Mouse (Mus musculus): ENCODE results near the gene Defa22. TPM values are rescaled to one million over a fixed set of nuclear protein-coding genes. Genes with fewer than 3 reads are reported as not detected.

Defa22 gene
- not detected for polyA plus RNA-seq (2017; shearing (Covaris generic))

GRCm38 (mm10) chr8:21161977-21162376 lies at the start of gene Defa22:
TSS of gene Defa22 (plus strand) at chr8:21162277.

GRCm38 (mm10) chr8:21134342-21134741 lies 27.7 kb upstream of the Defa22 start, which contains the start of gene Defa30:
TSS of gene Defa30 (plus strand) at chr8:21134642.

GRCm38 (mm10) chr8:21191314-21191713 lies 29.2 kb downstream of the Defa22 start, which contains the start of gene Defa31:
TSS of gene Defa31 (plus strand) at chr8:21191614.

DNA sequence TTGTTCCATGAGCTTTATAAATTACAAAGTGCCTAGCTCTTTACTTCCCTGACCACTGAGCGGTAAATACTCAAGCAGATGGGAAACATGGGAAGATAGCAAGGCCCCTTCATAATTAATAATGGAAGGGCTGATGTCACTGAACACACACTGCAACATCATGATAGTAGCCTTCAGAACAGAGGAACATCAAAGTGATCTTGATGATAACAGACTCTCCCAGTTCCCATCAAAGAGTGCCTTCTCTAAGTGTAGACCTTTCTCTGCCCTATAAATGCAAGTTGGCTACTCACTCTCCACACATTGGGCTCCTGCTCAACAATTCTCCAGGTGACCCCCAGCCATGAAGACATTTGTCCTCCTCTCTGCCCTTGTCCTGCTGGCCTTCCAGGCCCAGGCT lies 39.2 kb downstream of the Defa22 start, which contains the start of gene Gm15293:
Gene Gm15293 (plus strand): TSS at position 301 of the 400 bp plus-strand sequence.

Other genes starting within 250 kb of the Defa22 start
- not detected for gene Gm6040, start 240.2 kb upstream of the Defa22 start, polyA plus RNA-seq (2017; shearing (Covaris generic))
- not detected for gene AY761185, start 217.6 kb upstream of the Defa22 start, polyA plus RNA-seq (2017; shearing (Covaris generic))
- gene Defa21, start 136.7 kb upstream of the Defa22 start, polyA plus RNA-seq (2017; shearing (Covaris generic)): not detected
- gene Defa23, start 107.2 kb upstream of the Defa22 start, polyA plus RNA-seq (2017; shearing (Covaris generic)): not detected
- gene Defa35, start 97.2 kb upstream of the Defa22 start, polyA plus RNA-seq (2017; shearing (Covaris generic)): not detected
- not detected for gene Defa25, start 77.8 kb upstream of the Defa22 start, polyA plus RNA-seq (2017; shearing (Covaris generic))
- not detected for gene Gm14851, start 66.2 kb upstream of the Defa22 start, polyA plus RNA-seq (2017; shearing (Covaris generic))
- gene Defa30, start 27.6 kb upstream of the Defa22 start, polyA plus RNA-seq (2017; shearing (Covaris generic)): not detected
- not detected for gene Defa31, start 29.3 kb downstream of the Defa22 start, polyA plus RNA-seq (2017; shearing (Covaris generic))
- not detected for gene Gm15293, start 39.3 kb downstream of the Defa22 start, polyA plus RNA-seq (2017; shearing (Covaris generic))
- gene Gm15292, start 87.5 kb downstream of the Defa22 start, polyA plus RNA-seq (2017; shearing (Covaris generic)): not detected
- not detected for gene Defa27, start 153.3 kb downstream of the Defa22 start, polyA plus RNA-seq (2017; shearing (Covaris generic))
- gene Defa29, start 164.7 kb downstream of the Defa22 start, polyA plus RNA-seq (2017; shearing (Covaris generic)): not detected
- gene Defa2, start 216.2 kb downstream of the Defa22 start, polyA plus RNA-seq (2017; shearing (Covaris generic)): not detected
- not detected for gene Defa33, start 229.5 kb downstream of the Defa22 start, polyA plus RNA-seq (2017; shearing (Covaris generic))

All from CD4-positive, CD25-positive, alpha-beta regulatory T cell (primary cell).